Mouse (Mus musculus): Measurements from ENCODE around the gene Ydjc.
"Not testable (repeated sequence)": the region's sequence is repeated elsewhere in the genome, so short reads cannot be mapped to it uniquely, and the experiment has no call there.

Ydjc gene

DNA sequence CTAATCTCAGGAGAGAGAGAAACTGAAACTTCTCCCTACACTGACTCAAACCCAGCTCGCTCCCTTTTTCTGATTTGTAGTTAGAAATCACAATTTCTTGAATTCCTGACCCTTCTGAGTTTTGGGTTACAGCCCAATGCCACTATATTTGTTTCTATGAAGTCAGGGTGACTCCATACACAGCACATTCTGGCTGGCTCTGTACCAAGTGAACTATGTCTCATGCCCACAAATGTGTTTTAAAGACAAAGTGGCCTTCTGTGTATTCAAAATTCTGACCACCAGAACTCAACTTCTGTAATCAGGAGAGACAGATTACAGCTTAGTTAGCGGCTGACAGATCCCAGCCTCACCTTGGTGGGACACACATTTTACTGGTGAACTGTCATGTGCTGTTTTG lies 9.9 kb downstream of the Ydjc start:
- DNase-seq (ENCODE audit: low spot score) = no peak

DNA sequence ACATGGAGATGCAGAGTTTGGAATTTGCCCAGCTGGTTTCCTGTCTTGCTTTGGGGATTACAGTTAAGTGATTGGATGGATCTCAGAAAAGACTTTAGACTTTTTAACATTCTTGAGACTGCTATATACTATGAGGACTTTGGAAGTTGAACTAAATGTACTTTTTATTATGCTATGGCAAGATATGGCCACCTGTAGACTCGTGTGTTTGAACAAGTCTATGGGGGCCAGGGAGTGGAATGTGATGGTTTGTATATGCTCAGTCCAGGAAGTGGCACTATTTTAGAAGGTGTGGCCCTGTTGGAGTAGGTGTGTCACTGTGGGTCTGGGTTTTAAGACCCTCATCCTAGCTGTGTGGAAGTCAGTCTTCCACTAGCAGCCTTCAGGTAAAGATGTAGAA lies 21.1 kb downstream of the Ydjc start:
- not testable (repeated sequence) for DNase-seq (ENCODE audit: low spot score)

DNA sequence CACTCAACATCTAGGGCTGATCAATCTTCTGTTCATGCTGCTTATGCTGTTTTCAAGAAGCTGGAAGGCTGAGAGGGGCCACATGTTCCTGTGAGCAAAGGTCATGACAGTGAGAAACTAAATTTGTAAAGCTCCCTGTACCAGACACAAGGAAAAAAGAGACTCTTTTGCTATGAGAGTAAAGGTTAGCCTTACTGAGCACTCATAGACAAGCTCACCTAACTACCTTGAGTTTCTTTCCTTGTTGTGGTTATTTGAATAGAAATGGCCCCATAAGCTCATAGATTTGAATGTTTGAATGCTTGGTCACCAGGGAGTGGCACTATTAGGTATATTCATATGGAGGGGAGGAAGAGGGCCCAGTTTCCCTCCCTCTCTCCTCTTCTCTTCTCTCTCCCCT lies 22.8 kb downstream of the Ydjc start:
- no peak for DNase-seq (ENCODE audit: low spot score)

DNA sequence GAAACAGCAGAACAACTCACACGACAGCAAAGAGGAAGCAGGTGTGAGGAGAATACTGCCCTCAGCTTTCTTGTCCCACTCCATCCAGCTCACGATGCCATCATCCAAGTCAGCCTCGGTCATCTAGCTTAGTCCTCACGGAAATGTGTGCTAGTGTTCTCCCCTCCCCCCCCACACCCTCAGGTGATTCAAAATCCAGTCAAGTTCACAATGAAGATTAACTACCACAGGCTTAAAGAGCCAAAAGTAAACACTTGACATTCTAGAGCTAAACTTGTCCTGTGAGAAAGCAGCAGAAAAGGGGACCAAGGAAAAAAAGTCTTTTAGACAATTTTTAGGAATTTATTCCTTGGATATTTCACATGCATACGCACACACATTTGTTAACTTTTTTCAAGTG lies 23.6 kb downstream of the Ydjc start:
- DNase-seq (ENCODE audit: low spot score) = no peak

DNA sequence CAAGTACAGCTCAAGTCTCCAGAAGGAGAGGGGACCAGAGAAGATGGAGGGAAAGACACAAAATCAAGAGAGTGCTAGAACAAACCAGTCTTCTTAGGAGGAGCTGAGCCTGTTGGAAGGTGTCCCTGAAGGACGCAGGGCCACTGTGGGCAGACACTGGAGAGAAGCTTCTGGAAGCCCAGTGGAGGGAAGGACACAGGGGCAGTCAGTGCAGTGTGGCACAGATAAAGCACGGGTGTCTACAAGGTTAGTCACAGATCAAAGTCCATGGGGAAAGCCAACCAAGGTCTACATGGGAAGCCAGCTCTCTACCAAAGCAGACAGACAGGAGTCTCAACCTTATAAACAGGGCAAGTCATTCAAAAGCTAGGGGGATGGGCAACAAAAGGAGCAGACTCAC lies 31.3 kb downstream of the Ydjc start:
- no peak for DNase-seq (ENCODE audit: low spot score)

DNA sequence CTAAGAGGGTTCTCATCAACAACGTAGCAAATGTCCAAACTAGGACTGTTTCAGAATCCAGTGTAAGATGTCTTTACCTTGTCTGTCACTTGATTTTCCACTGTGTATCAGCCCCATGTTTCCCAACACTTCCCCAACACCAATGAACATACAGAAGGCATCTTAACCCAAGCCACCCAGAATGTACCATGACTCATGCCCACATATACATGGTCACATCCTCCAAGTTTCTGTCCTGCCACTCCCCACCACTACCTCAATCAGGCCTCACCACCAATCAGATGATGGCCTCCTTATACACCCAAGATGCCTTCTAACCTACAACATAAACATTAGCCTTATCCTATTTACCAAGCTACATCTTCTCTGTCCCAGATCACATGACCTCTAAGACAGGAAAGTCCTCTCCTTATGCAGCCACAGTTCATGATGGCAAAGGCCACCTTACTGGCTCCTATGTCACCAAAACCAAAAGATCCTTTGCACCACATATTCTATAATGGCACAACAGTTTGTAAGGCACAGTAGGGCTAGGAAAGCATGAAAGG lies 33.3 kb downstream of the Ydjc start:
- DNase-seq (ENCODE audit: low spot score) = no peak

DNA sequence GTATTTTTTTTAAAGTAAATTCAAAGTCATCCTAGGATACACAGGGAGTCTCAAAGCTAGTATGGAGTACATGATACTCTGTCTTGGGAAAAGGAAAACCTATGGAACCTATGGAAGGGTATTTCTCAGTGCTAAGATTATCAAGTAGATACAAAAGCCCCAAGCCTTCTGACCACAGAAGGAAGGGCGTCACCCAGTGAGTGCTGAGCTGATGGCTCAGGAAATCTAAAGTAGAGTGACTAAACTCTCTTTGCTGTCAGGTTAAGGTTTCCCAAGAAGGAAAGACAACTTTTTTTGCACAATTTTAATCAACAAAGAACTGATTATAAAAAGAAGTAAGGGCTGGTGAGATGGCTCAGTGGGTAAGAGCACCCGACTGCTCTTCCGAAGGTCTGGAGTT lies 35.3 kb downstream of the Ydjc start:
- DNase-seq (ENCODE audit: low spot score) = no peak

DNA sequence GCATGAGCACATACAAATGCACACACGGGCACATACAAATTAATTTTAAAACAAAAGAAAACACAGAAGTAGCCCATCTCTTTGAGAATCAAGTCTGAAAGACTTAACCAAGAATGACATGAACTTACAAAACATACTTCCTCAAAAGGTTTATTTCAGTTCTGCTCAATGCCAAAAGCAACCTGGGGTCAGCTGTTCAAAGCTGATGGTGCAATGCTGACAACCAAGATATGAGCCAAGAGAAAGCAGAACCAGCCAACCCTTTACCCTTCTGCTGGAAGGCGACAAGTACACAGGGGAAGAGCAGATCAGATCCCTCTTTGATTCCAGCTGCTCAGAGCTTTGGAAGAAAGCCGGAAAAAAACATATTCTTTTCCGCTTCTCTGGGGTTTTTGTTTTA lies 37.0 kb downstream of the Ydjc start:
- no peak for DNase-seq (ENCODE audit: low spot score)

DNA sequence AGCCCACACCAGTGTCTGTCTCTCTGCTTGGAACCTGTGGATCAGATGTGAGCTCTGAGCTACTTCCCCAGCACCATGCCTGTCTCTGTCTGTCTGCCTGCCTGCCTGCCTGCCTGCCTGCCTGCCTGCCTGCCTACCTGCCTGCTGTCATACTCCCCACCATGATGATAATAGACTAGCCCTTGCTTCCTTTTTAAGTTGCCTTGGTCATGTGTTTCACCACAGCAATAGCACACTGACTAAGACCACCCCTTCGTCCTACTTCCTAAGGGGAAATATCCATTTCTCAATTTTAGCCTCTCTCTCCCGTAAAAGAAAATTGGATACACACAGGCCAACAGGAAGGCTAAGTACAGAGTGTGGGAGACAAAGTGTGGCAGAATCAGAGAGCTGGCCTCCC lies 37.7 kb downstream of the Ydjc start:
- no peak for DNase-seq (ENCODE audit: low spot score)

DNA sequence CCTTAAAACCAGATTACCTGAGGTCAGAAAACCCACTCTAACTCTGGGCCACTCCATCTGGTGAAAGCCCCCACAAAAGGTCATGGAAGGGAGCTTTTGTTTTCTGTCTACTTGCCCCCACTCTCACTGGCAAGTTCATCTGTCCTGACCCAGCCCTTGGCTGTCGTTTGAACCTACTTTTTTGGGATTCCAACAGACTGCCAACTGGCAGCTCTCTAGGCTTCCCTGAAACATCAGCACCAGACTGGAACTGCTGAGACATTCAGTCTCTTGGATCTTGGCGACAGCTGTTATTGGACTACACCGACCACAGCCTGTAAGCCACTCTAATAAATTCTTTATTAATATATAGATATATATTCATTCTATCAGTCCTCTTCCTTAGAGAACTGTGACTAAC lies 38.6 kb downstream of the Ydjc start:
- no peak for DNase-seq (ENCODE audit: low spot score)

DNA sequence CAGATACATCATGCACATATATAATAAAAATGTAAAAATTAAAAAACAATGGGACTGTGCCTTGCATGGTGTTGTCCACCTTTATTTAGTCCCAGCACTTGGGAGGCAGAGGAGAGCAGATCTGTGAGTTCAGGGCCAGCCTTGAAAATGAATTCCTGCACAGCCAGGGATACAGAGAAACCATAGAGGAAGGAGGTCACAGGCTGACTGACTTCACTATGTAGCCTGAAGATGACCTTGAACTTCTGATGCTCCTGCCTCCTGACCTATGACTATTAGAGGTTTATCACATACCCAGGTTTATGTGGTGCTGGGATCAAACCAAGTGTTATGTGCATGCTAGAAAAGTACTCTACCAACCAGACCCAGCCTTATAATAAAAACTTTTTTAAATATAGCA lies 41.1 kb downstream of the Ydjc start:
- DNase-seq (ENCODE audit: low spot score) = no peak

DNA sequence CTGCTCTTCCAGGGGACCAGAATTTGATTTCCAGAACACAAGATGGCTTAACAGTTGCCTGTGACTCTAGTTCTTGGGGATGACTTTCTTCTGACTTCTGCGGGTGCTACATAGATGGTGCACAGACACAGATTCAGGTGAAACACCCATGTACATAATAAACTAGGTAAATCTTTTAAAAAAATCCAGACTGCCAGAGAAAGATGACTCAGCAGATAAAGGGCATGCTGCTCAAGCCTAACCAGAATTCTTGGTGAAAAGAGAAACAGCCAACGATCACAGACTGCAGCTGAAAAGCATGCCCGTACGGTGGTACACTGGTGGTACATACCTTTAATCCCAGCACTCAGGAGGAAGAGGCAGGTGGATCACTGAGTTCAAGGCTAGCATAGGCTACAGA lies 49.4 kb downstream of the Ydjc start:
- no peak for DNase-seq (ENCODE audit: low spot score)

DNA sequence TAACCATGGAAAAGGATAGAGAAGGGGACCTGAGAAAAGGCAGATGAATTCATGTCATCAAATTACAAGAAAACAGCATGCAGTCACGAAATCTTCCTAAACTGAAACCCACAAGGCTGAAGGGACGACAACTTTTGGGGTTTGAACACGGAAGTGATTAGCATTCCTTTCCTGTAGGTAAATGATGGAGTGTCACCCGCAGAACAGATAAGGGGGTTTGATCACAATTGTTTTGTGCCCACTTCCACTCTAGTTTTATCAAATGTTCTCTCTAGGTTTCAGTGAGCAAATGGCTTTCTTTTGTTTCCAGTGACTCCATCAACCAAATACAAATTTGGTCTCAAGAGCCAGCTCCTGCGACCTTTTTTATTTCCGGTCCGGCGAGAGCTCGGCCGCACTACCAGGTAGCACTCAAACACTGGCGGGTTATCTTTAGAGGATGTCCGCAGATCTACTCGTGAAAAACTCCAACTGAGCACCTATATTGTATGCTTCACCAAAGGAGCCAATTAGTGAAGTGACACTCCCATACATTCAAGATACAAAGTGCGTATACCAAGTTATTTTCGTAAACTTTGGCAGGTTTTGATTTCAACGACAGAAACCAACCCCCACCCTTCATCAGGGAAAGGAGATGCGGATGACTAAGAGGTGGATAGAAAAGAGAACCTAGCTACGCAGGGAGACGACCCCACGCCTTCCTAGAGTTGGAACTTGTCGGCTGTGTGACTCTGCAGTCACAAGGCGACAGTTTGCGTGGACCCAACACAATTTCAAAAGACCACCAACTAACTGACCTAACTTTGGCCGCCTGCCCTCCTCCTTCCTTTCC lies 55.9 kb downstream of the Ydjc start:
- DNase-seq (ENCODE audit: low spot score) = peak; percentile 28

DNA sequence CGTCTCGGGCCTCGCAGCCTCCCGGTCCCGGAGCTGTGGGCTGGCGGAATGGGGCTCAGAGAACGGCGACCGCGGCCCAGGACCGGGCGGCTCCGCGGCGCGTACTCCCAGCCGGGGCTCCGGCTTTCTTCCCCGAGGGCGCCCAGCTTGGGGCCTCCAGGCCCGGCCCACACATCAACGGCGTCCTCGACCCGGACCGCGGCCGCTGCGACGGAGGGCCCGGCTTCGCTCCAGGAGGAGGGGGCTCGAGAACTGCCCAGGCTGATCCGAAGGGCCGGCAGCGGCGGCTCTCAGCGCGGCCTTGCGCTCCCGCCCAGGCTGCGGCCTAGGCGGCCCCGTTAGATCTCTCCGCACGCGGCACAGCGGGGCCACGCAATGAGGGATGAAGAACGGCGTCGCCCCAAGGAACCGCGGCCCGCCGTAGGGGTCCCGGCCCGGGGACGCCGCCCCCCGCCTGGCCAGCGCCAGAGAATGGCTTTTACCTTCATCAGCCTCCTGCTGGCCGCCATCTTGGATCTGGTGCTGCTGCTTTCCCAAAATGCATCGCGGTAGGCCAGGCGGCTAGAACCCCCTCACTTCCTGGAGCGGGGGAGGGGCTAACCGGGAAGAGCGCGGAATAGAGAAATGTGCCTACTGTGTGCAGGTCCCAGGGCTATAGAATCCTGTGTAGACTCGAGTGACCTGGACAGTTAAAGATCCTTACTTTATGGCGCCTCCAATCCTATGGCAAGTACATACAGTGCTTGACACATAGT lies 56.7 kb downstream of the Ydjc start:
- DNase-seq (ENCODE audit: low spot score) = peak; percentile 86

DNA sequence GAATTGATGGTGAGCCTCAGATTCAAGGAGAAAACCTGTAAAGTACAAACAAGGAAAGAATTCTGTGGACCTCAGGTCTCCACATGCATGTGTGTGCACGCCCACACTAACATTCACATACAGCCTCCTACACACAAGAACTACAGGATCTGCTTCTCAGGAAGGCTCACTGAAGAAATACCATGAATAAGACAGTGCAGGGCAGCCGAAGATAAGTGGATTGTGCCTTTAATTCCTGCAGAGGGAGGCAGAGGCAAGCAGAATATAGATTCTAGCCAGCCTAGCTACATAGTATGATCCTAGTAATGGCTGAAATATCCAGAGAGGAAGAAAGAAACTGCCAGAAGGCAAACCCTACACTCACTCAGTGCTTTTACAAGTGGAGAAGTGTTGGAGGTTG lies 57.6 kb downstream of the Ydjc start:
- DNase-seq (ENCODE audit: low spot score) = peak; percentile 67

DNA sequence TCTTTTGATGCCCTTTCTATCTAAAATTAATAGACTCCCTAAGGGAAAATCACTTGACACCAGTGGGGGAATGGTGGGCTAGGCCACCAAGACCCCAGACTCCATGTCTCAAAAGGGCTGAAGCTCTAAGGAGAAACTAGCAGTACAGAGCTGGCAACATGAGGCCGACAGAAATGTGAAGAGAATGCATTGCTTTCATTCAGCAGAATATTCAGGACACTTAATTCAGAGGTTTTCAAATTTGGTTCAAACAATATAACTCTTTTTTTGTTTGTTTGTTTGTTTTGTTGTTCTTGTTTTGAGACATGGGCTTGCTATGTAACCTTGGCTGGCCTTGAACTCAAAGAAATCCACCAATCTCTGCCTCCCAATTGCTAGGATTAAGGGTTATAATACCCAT lies 58.1 kb downstream of the Ydjc start, which contains the start of gene Ube2l3:
Gene Ube2l3 (minus strand): TSS at position 101 of the 400 bp plus-strand sequence.
- no peak for DNase-seq (ENCODE audit: low spot score)

DNA sequence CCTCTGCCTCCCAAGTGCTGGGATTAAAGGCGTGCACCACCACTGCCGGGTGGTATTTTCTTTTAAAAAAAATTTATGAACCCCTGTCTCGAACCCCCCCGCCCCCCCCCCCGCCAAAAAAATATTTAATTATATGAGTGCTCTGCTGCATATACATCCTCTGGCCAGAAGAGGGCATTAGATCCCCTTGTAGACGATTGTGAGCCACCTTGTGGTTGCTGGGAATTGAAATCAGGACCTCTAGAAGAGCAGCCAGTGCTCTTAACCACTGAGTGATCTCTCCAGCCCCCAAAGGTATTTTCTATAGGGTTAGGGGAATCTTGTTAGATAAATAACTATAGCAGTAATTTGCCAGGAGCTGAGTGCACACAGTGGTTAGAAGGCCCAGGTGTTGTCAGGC lies 60.6 kb downstream of the Ydjc start:
- peak; percentile 66 for DNase-seq (ENCODE audit: low spot score)

DNA sequence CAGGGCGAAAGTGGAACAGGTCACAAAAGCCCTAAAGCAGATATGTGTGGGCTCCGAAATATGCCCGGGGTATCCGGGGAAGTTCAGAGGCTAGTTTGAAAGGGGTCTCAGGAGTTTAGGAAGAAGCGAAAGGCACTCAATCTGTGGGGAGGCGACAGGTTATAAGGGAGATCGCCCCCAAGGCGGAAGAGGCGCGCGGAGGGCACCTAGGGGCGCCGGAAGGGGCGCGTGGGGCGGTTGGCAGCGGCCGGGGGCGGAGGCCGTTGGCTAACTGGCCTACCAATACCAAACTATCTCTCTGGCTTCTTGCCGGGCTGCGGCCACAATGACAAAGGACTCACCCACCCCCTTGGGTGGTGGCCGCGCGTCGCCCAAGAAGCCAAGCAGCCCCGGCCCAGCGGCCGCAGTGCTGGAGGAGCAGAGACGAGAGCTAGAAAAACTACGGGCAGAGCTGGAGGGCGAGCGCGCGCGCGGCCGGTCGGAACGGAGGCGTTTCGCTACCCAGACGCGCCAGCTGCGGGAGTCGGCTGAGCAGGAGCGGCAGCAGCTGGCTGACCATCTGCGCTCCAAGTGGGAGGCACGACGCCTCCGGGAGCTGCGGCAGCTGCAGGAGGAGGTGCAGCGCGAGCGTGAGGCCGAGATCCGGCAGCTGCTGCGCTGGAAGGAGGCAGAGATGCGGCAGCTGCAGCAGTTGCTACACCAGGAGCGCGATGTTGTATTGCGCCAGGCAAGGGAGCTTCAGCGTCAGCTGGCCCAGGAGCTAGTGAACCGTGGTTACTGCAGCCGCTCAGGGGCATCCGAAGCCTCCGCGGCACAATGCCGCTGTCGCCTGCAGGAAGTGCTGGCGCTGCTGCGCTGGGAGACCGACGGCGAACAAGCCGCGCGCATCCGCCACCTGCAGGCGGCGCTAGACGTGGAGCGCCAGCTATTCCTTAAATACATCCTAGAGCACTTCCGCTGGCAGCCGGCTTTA lies 64.3 kb downstream of the Ydjc start, which contains the start of gene Rimbp3:
Gene Rimbp3 (plus strand): TSS at position 215 of the 973 bp plus-strand sequence.
- DNase-seq (ENCODE audit: low spot score) = peak; percentile 93

DNA sequence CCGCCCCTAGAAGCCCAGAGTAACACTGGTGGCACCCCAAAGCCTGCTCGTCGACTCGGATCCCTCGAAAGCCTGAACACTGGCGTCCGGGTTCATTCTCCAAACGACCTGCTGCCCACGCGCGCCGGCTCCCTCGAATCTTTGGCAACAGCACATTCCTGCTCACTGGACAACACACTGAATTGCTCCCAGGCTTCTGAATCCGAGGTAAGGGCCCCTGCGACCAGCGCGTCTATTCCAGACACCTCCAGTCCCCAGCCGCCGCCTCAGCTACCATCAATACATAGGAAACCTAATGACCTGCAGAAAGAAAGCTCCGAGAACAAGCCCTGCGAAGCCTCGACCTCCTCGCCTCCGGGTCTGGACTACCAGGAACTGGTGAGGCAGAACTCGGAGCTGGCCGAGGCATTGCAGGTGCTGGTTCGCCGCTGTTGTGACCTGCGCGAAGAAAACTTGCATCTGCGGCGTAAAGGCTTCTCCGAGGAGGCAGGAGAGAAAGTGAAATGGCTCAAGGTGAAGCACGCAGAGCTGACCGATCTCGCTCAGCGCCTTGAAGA lies 65.1 kb downstream of the Ydjc start:
- no peak for DNase-seq (ENCODE audit: low spot score)
